Mouse (Mus musculus) midbrain, embryonic 11.5 days (tissue): ENCODE data around the gene Tet1. TPM values are rescaled to one million over a fixed set of nuclear protein-coding genes. Genes with fewer than 3 reads are reported as not detected.

Experiments used
- ATAC-seq: fragments of 200-750 bp; cut with Nextera tagmentation; 2 replicates; pipeline ENCODE4 v1.8.0; 2017; ENCODE audit warnings: moderate TSS enrichment, moderate library complexity; ENCODE audit not compliant: low FRiP score
- DNase-seq: peaks from one replicate; pipeline ENCODE4 v3.0.0; 2015; ENCODE audit warnings: low spot score; ENCODE audit errors: missing footprints
- H3K27ac ChIP-seq: fragments of 300-500 bp; sonication (generic); 2 replicates; pipeline ENCODE4 v1.5.1; 2014; ENCODE audit warnings: low read depth, low read length
- H3K27me3 ChIP-seq: fragments of 300-500 bp; sonication (generic); 2 replicates; pipeline ENCODE4 v1.6.1; 2014; ENCODE audit warnings: mild to moderate bottlenecking, low read length, moderate library complexity, mixed read lengths; ENCODE audit not compliant: control insufficient read depth, insufficient read depth
- H3K36me3 ChIP-seq: fragments of 300-500 bp; sonication (generic); 2 replicates; pipeline ENCODE4 v1.6.1; 2014; ENCODE audit warnings: mild to moderate bottlenecking, low read length, moderate library complexity, mixed read lengths; ENCODE audit not compliant: control insufficient read depth, insufficient read depth
- H3K4me1 ChIP-seq: fragments of 300-500 bp; sonication (generic); 2 replicates; pipeline ENCODE4 v1.6.1; 2014; ENCODE audit warnings: low read length; ENCODE audit not compliant: control insufficient read depth, insufficient read depth
- H3K4me2 ChIP-seq: fragments of 300-500 bp; sonication (generic); 2 replicates; pipeline ENCODE4 v1.6.1; 2014; ENCODE audit warnings: mild to moderate bottlenecking, moderate library complexity
- H3K4me3 ChIP-seq: fragments of 300-500 bp; sonication (generic); 2 replicates; pipeline ENCODE4 v1.5.1; 2014; ENCODE audit warnings: low read depth, low read length
- H3K9ac ChIP-seq: fragments of 300-500 bp; sonication (generic); 2 replicates; pipeline ENCODE4 v1.6.1; 2014; ENCODE audit warnings: low read length
- H3K9me3 ChIP-seq: fragments of 300-500 bp; sonication (generic); 2 replicates; pipeline ENCODE4 v1.6.1; 2016; ENCODE audit warnings: low read length; ENCODE audit not compliant: control insufficient read depth
- WGBS: fragments of 180-500 bp; shearing (Covaris S2); extraction: QIAGEN DNeasy Blood & Tissue Kit; methylation state at CpG from one replicate; pipeline ENCODE4 v1.1.7; 2014; 5-methylcytosine and 5-hydroxymethylcytosine counted together
- polyA plus RNA-seq: library from polyadenylated mRNA; unstranded; fragments of >200 nt; fragmentation: Nextera tagmentation; extraction: Ambion mirVana; gene quantifications from 2 replicates; pipeline ENCODE4 v1.2.1, GENCODE M21; 2014

The Tet1 gene
- polyA plus RNA-seq, 1 experiment from 2014 or later = 33.3 TPM

GRCm38 (mm10) chr10:62847069-62847626 lies 61.6 kb downstream of the Tet1 start:
- DNase-seq (no peak), ATAC-seq (no peak)
- Histone ChIP-seq H3K4me1 (no peaks in the 10 kb centered on the region), H3K36me3 (no peaks in the 10 kb centered on the region), H3K9ac (no peak overlapping the region), H3K9me3 (no peaks in the 10 kb centered on the region), H3K27ac (no peak overlapping the region), H3K4me3 (no peak overlapping the region), H3K4me2 (no peak overlapping the region), H3K27me3 (no peaks in the 10 kb centered on the region)
- WGBS = 86% methylated on average over 12 of the region's 12 CpGs

- H3K9me3 ChIP-seq = no peaks in the 10 kb centered on the region
- ATAC-seq = no peak
- no peaks in the 10 kb centered on the region for H3K4me1 ChIP-seq
- H3K36me3 ChIP-seq = peaks cover 7% of the 10 kb centered on the region; the same call in 1 of the 2 replicates
- peak; percentile 64 for DNase-seq
- no peak overlapping the region for H3K4me3 ChIP-seq
- H3K27ac ChIP-seq = no peak overlapping the region
- 80% methylated on average over 9 of the region's 9 CpGs for WGBS
- H3K9ac ChIP-seq = no peak overlapping the region
- no peaks in the 10 kb centered on the region for H3K27me3 ChIP-seq
- H3K4me2 ChIP-seq = no peak overlapping the region
Observed at GRCm38 (mm10) chr10:62843787-62844491, 64.9 kb downstream of the Tet1 start.

- no peaks in the 10 kb centered on the region for H3K27me3 ChIP-seq
- H3K36me3 ChIP-seq = peaks cover 7% of the 10 kb centered on the region; the same call in 1 of the 2 replicates
- H3K9me3 ChIP-seq = no peaks in the 10 kb centered on the region
- no peak overlapping the region for H3K4me3 ChIP-seq
- ATAC-seq (no peak), DNase-seq (no peak)
- 71% methylated on average over 10 of the region's 10 CpGs for WGBS
- no peak overlapping the region for H3K27ac ChIP-seq
- H3K9ac ChIP-seq = no peak overlapping the region
- no peak overlapping the region for H3K4me2 ChIP-seq
- H3K4me1 ChIP-seq = no peaks in the 10 kb centered on the region
Observed at GRCm38 (mm10) chr10:62841901-62842447, 66.8 kb downstream of the Tet1 start.

GRCm38 (mm10) chr10:62840687-62841086 lies 68.1 kb downstream of the Tet1 start:
- Histone ChIP-seq H3K27me3 (no peaks in the 10 kb centered on the region), H3K27ac (no peak overlapping the region), H3K9ac (no peak overlapping the region), H3K36me3 (peaks cover 7% of the 10 kb centered on the region; the same call in 1 of the 2 replicates), H3K9me3 (no peaks in the 10 kb centered on the region), H3K4me1 (no peaks in the 10 kb centered on the region), H3K4me3 (no peak overlapping the region), H3K4me2 (no peak overlapping the region)
- WGBS = 93% methylated on average over 7 of the region's 7 CpGs
- no peak for ATAC-seq
- DNase-seq = no peak

GRCm38 (mm10) chr10:62837987-62838386 lies 70.8 kb downstream of the Tet1 start:
- no peak for ATAC-seq
- Histone ChIP-seq H3K9ac (no peak overlapping the region), H3K4me2 (no peak overlapping the region), H3K27ac (no peak overlapping the region), H3K27me3 (no peaks in the 10 kb centered on the region), H3K9me3 (no peaks in the 10 kb centered on the region), H3K4me3 (no peak overlapping the region), H3K36me3 (peaks cover 7% of the 10 kb centered on the region; the same call in 1 of the 2 replicates), H3K4me1 (no peaks in the 10 kb centered on the region)
- 93% methylated on average over 5 of the region's 5 CpGs for whole genome bisulfite sequencing
- no peak for DNase-seq

- Histone ChIP-seq H3K27me3 (no peaks in the 10 kb centered on the region), H3K4me2 (no peak overlapping the region), H3K36me3 (no peaks in the 10 kb centered on the region; the same call in 1 of the 2 replicates), H3K9ac (no peak overlapping the region), H3K9me3 (no peaks in the 10 kb centered on the region), H3K4me3 (no peak overlapping the region), H3K27ac (no peak overlapping the region), H3K4me1 (no peaks in the 10 kb centered on the region)
- no peak for ATAC-seq
- 85% methylated on average over 9 of the region's 9 CpGs for WGBS
- DNase-seq = no peak
Observed at GRCm38 (mm10) chr10:62832783-62833182, 76.0 kb downstream of the Tet1 start.

- Histone ChIP-seq H3K27me3 (no peaks in the 10 kb centered on the region), H3K4me2 (no peak overlapping the region), H3K9ac (no peak overlapping the region), H3K4me3 (no peak overlapping the region), H3K36me3 (no peaks in the 10 kb centered on the region; the same call in 1 of the 2 replicates), H3K4me1 (no peaks in the 10 kb centered on the region), H3K27ac (no peak overlapping the region), H3K9me3 (no peaks in the 10 kb centered on the region)
- ATAC-seq (no peak), DNase-seq (no peak)
- WGBS = 97% methylated on average over 2 of the region's 2 CpGs
Observed at GRCm38 (mm10) chr10:62831546-62831945, 77.2 kb downstream of the Tet1 start.

GRCm38 (mm10) chr10:62824474-62824873 lies 84.3 kb downstream of the Tet1 start:
- peaks cover under 1% of the 10 kb centered on the region; the same call in 1 of the 2 replicates for H3K36me3 ChIP-seq
- H3K9ac ChIP-seq = no peak overlapping the region
- H3K4me1 ChIP-seq = no peaks in the 10 kb centered on the region
- H3K4me3 ChIP-seq = no peak overlapping the region
- H3K9me3 ChIP-seq = no peaks in the 10 kb centered on the region
- no peak overlapping the region for H3K4me2 ChIP-seq
- WGBS = 83% methylated on average over 8 of the region's 8 CpGs
- DNase-seq = no peak
- no peak overlapping the region for H3K27ac ChIP-seq
- H3K27me3 ChIP-seq = no peaks in the 10 kb centered on the region
- no peak for ATAC-seq

GRCm38 (mm10) chr10:62823431-62823830 lies 85.4 kb downstream of the Tet1 start:
- Histone ChIP-seq H3K9ac (no peak overlapping the region), H3K9me3 (no peaks in the 10 kb centered on the region), H3K4me3 (no peak overlapping the region), H3K27me3 (no peaks in the 10 kb centered on the region), H3K4me2 (no peak overlapping the region), H3K27ac (no peak overlapping the region), H3K36me3 (peaks cover 2% of the 10 kb centered on the region), H3K4me1 (no peaks in the 10 kb centered on the region)
- ATAC-seq = no peak
- 75% methylated on average over 4 of the region's 4 CpGs for WGBS
- DNase-seq = no peak
